Mouse (Mus musculus) kidney, adult 2 months (tissue): Measurements from ENCODE around the gene Sugct. TPM values are rescaled to one million over a fixed set of nuclear protein-coding genes. Genes with fewer than 3 reads are reported as not detected.

Experiments
- DNase-seq: peaks from one replicate; pipeline ENCODE4 v3.0.0; 2021
- H3K27ac ChIP-seq: fragments of 200-500 bp; 2 replicates; pipeline ENCODE4 v1.5.1; 2012; ENCODE audit warnings: low read depth, low read length, control low read depth, inconsistent platforms; ENCODE audit not compliant: insufficient read depth
- H3K27me3 ChIP-seq: fragments of 200-500 bp; replicated peaks from 2 replicates; pipeline ENCODE4 v1.6.1; 2012; ENCODE audit warnings: mild to moderate bottlenecking, moderate library complexity, low read length, inconsistent platforms; ENCODE audit not compliant: control insufficient read depth, insufficient read depth
- H3K36me3 ChIP-seq: fragments of 200-500 bp; 2 replicates; pipeline ENCODE4 v1.6.1; 2012; ENCODE audit warnings: mild to moderate bottlenecking, moderate library complexity, low read length, inconsistent platforms; ENCODE audit not compliant: control insufficient read depth, insufficient read depth
- H3K4me1 ChIP-seq: fragments of 200-500 bp; 2 replicates; pipeline ENCODE4 v1.6.1; 2011; ENCODE audit warnings: low read length; ENCODE audit not compliant: control insufficient read depth, insufficient read depth
- H3K4me3 ChIP-seq: fragments of 200-500 bp; 2 replicates; pipeline ENCODE4 v1.5.1; 2011; ENCODE audit warnings: mild to moderate bottlenecking, low read depth, low read length, control low read depth; ENCODE audit not compliant: insufficient read depth
- CTCF ChIP-seq: fragments of 200-500 bp; conservative IDR thresholded peaks from 2 replicates; pipeline ENCODE4 v1.5.1; 2011; ENCODE audit warnings: low read depth, mild to moderate bottlenecking, control low read depth, low read length, moderate library complexity, mixed read lengths; ENCODE audit not compliant: insufficient read depth, insufficient read length
- POLR2A ChIP-seq: fragments of 200-500 bp; IDR thresholded peaks from one replicate; pipeline ENCODE4 v1.6.1; 2011; ENCODE audit warnings: low read depth, low read length, control low read depth
- WGBS: fragments of 180-500 bp; shearing (Covaris S2); methylation state at CpG from one replicate; pipeline ENCODE4 v1.1.7; 2018; 5-methylcytosine and 5-hydroxymethylcytosine counted together
- polyA plus RNA-seq: library from polyadenylated mRNA; depleted of rRNA; stranded (reverse); fragments of >200 nt; gene quantifications from 2 replicates; pipeline ENCODE4 v1.2.3, GENCODE M21; 2012

The Sugct gene
- polyA plus RNA-seq, 1 experiment: 35.5 TPM

DNA sequence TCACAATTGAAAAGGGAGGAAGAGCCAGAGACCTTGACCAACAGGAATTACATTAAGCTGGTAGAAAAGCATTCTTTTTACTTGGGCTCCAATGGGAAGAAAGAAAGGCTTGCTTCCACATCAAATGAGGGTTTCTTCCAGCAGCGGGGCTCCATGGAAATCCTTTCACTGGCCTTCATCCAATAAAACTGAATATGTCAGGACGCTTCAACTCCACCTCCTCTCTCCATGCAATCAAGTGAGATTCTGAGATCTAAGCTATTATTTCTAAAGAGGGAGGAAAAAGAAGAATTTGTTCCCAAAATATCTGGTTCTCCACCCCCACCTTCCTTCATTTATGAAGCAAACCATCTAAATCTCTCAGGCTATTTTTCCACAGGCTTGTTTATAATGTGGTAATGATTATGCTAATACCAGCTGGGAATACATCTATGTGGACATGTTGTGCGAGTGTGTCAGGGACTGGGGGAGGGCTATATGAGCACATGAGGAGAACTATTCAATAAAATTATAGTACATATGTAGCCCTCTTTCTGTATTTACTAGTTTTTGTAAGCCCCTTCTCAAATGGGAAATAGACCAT is 505.1 kb downstream of the Sugct start:
- DNase-seq: no peak
- Histone ChIP-seq H3K27ac (no peak overlapping the region), H3K4me3 (no peak overlapping the region), H3K36me3 (no peaks in the 10 kb centered on the region), H3K27me3 (no peaks in the 10 kb centered on the region), H3K4me1 (no peaks in the 10 kb centered on the region)
- TF ChIP-seq POLR2A (no peak), CTCF (no peak)
- 74% methylated on average over 3 of the region's 3 CpGs for WGBS

DNA sequence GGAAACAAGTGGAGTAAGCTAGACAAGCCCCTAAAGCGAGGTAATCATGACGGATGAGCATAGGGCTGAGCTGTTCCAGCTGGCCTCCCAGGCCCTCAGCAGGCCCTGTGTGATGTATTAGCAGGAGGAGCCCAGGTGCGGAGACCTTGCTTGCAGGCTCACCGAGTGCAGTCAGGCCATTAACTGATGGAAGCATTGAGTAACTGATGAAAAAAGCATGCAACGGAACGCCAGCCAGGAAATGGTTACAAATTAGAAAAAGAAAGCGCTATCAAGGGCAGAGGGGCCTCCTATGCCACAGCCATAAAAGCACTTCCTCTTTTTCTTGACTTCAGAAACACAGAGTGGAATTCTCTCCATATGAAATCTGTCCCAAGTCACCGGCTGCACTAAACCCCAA is 510.1 kb downstream of the Sugct start:
- WGBS: 18% methylated on average over 8 of the region's 8 CpGs
- H3K4me3 ChIP-seq: no peak overlapping the region
- H3K36me3 ChIP-seq: no peaks in the 10 kb centered on the region
- TF ChIP-seq CTCF (no peak), POLR2A (no peak)
- H3K4me1 ChIP-seq: no peaks in the 10 kb centered on the region
- H3K27ac ChIP-seq: no peak overlapping the region
- H3K27me3 ChIP-seq: no peaks in the 10 kb centered on the region
- peak; percentile 7 for DNase-seq

GRCm38 (mm10) chr13:17165917-17166316 is 529.4 kb downstream of the Sugct start:
- H3K4me1 ChIP-seq: no peaks in the 10 kb centered on the region
- H3K27ac ChIP-seq: no peak overlapping the region
- H3K4me3 ChIP-seq: no peak overlapping the region
- WGBS: 74% methylated on average over 3 of the region's 3 CpGs
- TF ChIP-seq CTCF (no peak), POLR2A (no peak)
- H3K36me3 ChIP-seq: no peaks in the 10 kb centered on the region
- H3K27me3 ChIP-seq: no peaks in the 10 kb centered on the region
- no peak for DNase-seq

DNA sequence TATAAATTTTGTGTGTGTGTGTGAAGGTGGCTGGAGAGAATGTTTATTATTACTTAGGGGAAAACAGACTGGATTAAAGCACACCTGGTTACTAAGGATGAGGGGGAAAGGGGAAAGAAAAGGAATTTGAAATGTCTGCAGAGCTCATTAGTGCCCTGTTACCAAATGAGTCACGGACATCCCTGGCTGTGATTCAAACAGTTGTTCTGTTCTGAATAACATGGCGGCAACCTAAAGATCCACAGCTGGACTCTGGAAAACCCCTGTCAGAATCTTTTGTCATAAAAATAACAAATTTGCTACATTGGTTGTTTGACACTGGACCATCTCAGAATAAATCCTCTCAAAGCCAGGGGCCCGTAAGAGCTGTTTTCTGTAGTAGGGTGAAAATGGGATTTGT is 530.6 kb downstream of the Sugct start:
- 75% methylated on average over 3 of the region's 3 CpGs for WGBS
- no peak overlapping the region for H3K27ac ChIP-seq
- no peak overlapping the region for H3K4me3 ChIP-seq
- H3K27me3 ChIP-seq: no peaks in the 10 kb centered on the region
- no peak for DNase-seq
- H3K4me1 ChIP-seq: no peaks in the 10 kb centered on the region
- H3K36me3 ChIP-seq: no peaks in the 10 kb centered on the region
- no peak for TF ChIP-seq POLR2A

DNA sequence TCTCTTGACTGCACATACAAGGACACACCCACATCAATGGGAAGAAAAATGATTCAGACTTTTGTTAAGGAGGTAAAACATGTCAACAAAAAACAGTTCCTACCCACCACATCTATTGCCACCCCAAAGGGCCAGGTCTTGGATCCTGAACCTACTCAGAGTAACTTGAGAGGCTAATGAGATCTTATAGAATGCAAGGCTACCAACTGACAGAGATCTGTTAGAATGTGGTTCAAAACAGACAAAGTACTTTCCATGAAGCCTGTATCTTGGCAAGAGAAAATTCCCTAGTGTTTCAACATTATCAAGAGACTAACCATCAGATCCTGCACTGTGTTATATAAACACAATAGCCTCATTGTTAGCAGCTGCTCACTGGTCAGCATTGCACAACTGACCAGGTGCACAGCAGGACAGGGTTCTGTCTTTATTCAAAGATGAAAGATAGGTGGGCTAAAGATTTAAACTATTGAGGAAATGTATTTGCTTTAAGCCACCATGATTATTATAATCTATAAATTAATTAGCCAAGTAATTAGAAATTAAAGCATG is 548.8 kb downstream of the Sugct start:
- Histone ChIP-seq H3K4me3 (no peak overlapping the region), H3K27ac (no peak overlapping the region), H3K36me3 (no peaks in the 10 kb centered on the region), H3K4me1 (no peaks in the 10 kb centered on the region), H3K27me3 (no peaks in the 10 kb centered on the region)
- no peak for DNase-seq
- TF ChIP-seq CTCF: no peak
- TF ChIP-seq POLR2A: no peak

GRCm38 (mm10) chr13:17116073-17116472 is 579.3 kb downstream of the Sugct start:
- no peak overlapping the region for H3K4me3 ChIP-seq
- WGBS: 46% methylated on average over 3 of the region's 3 CpGs

GRCm38 (mm10) chr13:17102372-17102771 is 593.0 kb downstream of the Sugct start:
- no peak for TF ChIP-seq POLR2A
- no peak for TF ChIP-seq CTCF
- H3K4me1 ChIP-seq: no peaks in the 10 kb centered on the region
- no peak overlapping the region for H3K4me3 ChIP-seq
- no peak overlapping the region for H3K27ac ChIP-seq
- H3K27me3 ChIP-seq: no peaks in the 10 kb centered on the region
- no peaks in the 10 kb centered on the region for H3K36me3 ChIP-seq
- no peak for DNase-seq
- 86% methylated on average over 1 of the region's 1 CpGs for WGBS

More at GRCm38 (mm10) chr13:17116073-17116472, 579.3 kb downstream of the Sugct start:
- no peak overlapping the region for H3K27ac ChIP-seq
- H3K36me3 ChIP-seq: no peaks in the 10 kb centered on the region
- no peak for DNase-seq
- no peaks in the 10 kb centered on the region for H3K4me1 ChIP-seq
- H3K27me3 ChIP-seq: no peaks in the 10 kb centered on the region
- no peak for TF ChIP-seq CTCF
- no peak for TF ChIP-seq POLR2A
